Mouse (Mus musculus) liver, postnatal 0 days (tissue): ENCODE measurements at regions not wholly inside any gene's neighbourhood (a gene's known extent, or its start where the extent isn't known, plus 50 kb on each side); places are given as distances from the start of the nearest gene placed in this dataset.

Source experiments
- ATAC-seq: fragments of 200-750 bp; cut with Nextera tagmentation; 2 replicates; pipeline ENCODE4 v1.8.0; 2017; ENCODE audit warnings: mild to moderate bottlenecking, moderate library complexity
- DNase-seq: peaks from one replicate; pipeline ENCODE4 v3.0.0-alpha.2; 2016
- H3K27ac ChIP-seq: fragments of 300-500 bp; sonication (generic); 2 replicates; pipeline ENCODE4 v1.5.1; 2014; ENCODE audit warnings: antibody characterized with exemption, moderate library complexity, mild to moderate bottlenecking, low read depth
- H3K27me3 ChIP-seq: fragments of 300-500 bp; sonication (generic); 2 replicates; pipeline ENCODE4 v1.6.1; 2014; ENCODE audit warnings: low read length, control low read depth, mixed read lengths; ENCODE audit not compliant: insufficient read depth
- H3K36me3 ChIP-seq: fragments of 300-500 bp; sonication (generic); replicated peaks from 2 replicates; pipeline ENCODE4 v1.6.1; 2014; ENCODE audit warnings: mild to moderate bottlenecking, control low read depth, low read length, moderate library complexity, mixed read lengths; ENCODE audit not compliant: insufficient read depth
- H3K4me1 ChIP-seq: fragments of 300-500 bp; sonication (generic); 2 replicates; pipeline ENCODE4 v1.6.1; 2014; ENCODE audit warnings: antibody characterized with exemption, mild to moderate bottlenecking, control low read depth; ENCODE audit not compliant: insufficient read depth
- H3K4me2 ChIP-seq: fragments of 300-500 bp; sonication (generic); 2 replicates; pipeline ENCODE4 v1.6.1; 2014; ENCODE audit warnings: low read depth, mild to moderate bottlenecking, low read length, moderate library complexity, mixed read lengths
- H3K4me3 ChIP-seq: fragments of 300-500 bp; sonication (generic); 2 replicates; pipeline ENCODE4 v1.5.1; 2014; ENCODE audit warnings: low read depth, low read length
- H3K9ac ChIP-seq: fragments of 300-500 bp; sonication (generic); replicated peaks from 2 replicates; pipeline ENCODE4 v1.6.1; 2014; ENCODE audit warnings: mild to moderate bottlenecking, moderate library complexity
- H3K9me3 ChIP-seq: fragments of 300-500 bp; sonication (generic); 2 replicates; pipeline ENCODE4 v1.6.1; 2016; ENCODE audit warnings: mild to moderate bottlenecking, control low read depth, low read length, mixed read lengths
- CTCF ChIP-seq: sonication (generic); IDR thresholded peaks from 2 replicates; pipeline ENCODE4 v1.5.1; 2016; ENCODE audit warnings: antibody characterized with exemption, low read depth
- EP300 ChIP-seq: IDR thresholded peaks from 2 replicates; pipeline ENCODE4 v1.6.1; 2016; ENCODE audit warnings: antibody characterized with exemption, low read depth, mild to moderate bottlenecking
- WGBS: fragments of 180-500 bp; shearing (Covaris S2); extraction: QIAGEN DNeasy Blood & Tissue Kit; methylation state at CpG from one replicate; pipeline ENCODE4 v1.1.7; 2014; ENCODE audit not compliant: insufficient replicate concordance; 5-methylcytosine and 5-hydroxymethylcytosine counted together

GRCm38 (mm10) chr15:88037606-88038005 lies 493.5 kb downstream of the Fam19a5 start:
- no peak overlapping the region for H3K27ac ChIP-seq
- no peaks in the 10 kb centered on the region for H3K9me3 ChIP-seq
- H3K4me1 ChIP-seq: no peaks in the 10 kb centered on the region
- TF ChIP-seq EP300 (no peak), CTCF (no peak)
- no peak for DNase-seq
- H3K4me3 ChIP-seq: no peak overlapping the region
- ATAC-seq: no peak
- no peaks in the 10 kb centered on the region for H3K27me3 ChIP-seq
- 76% methylated on average over 4 of the region's 4 CpGs for WGBS
- H3K9ac ChIP-seq: no peak overlapping the region
- no peaks in the 10 kb centered on the region for H3K36me3 ChIP-seq
- no peak overlapping the region for H3K4me2 ChIP-seq

GRCm38 (mm10) chr15:88042821-88043220 lies 498.7 kb downstream of the Fam19a5 start:
- no peak for ATAC-seq
- H3K36me3 ChIP-seq: no peaks in the 10 kb centered on the region

GRCm38 (mm10) chr15:88058071-88058470 lies 514.0 kb downstream of the Fam19a5 start:
- Histone ChIP-seq H3K36me3 (no peaks in the 10 kb centered on the region), H3K4me2 (no peak overlapping the region), H3K9me3 (no peaks in the 10 kb centered on the region), H3K27me3 (no peaks in the 10 kb centered on the region), H3K27ac (no peak overlapping the region), H3K9ac (no peak overlapping the region), H3K4me1 (no peaks in the 10 kb centered on the region), H3K4me3 (no peak overlapping the region)
- TF ChIP-seq CTCF (no peak), EP300 (no peak)
- WGBS: 56% methylated on average over 4 of the region's 4 CpGs
- DNase-seq (no peak), ATAC-seq (no peak)

More at GRCm38 (mm10) chr15:88042821-88043220, 498.7 kb downstream of the Fam19a5 start:
- no peaks in the 10 kb centered on the region for H3K4me1 ChIP-seq
- peaks cover 2% of the 10 kb centered on the region; the same call in 1 of the 2 replicates for H3K9me3 ChIP-seq
- H3K27ac ChIP-seq: no peak overlapping the region
- H3K4me3 ChIP-seq: no peak overlapping the region
- DNase-seq: no peak
- 67% methylated on average over 2 of the region's 2 CpGs for WGBS
- no peaks in the 10 kb centered on the region for H3K27me3 ChIP-seq
- H3K4me2 ChIP-seq: no peak overlapping the region
- TF ChIP-seq CTCF (no peak), EP300 (no peak)
- no peak overlapping the region for H3K9ac ChIP-seq

GRCm38 (mm10) chr15:88060935-88061334 lies 516.8 kb downstream of the Fam19a5 start:
- H3K4me3 ChIP-seq: no peak overlapping the region
- no peaks in the 10 kb centered on the region for H3K27me3 ChIP-seq
- no peak for ATAC-seq
- no peaks in the 10 kb centered on the region for H3K36me3 ChIP-seq
- no peak for DNase-seq
- H3K4me2 ChIP-seq: no peak overlapping the region
- H3K27ac ChIP-seq: no peak overlapping the region
- no peaks in the 10 kb centered on the region for H3K4me1 ChIP-seq
- 71% methylated on average over 4 of the region's 4 CpGs for WGBS
- no peaks in the 10 kb centered on the region for H3K9me3 ChIP-seq
- H3K9ac ChIP-seq: no peak overlapping the region
- no peak for TF ChIP-seq EP300
- TF ChIP-seq CTCF: no peak

- no peaks in the 10 kb centered on the region for H3K4me1 ChIP-seq
- no peak overlapping the region for H3K27ac ChIP-seq
- no peak overlapping the region for H3K9ac ChIP-seq
- no peak for TF ChIP-seq EP300
- no peak for TF ChIP-seq CTCF
- no peak for DNase-seq
- H3K4me2 ChIP-seq: no peak overlapping the region
- WGBS: 58% methylated on average over 5 of the region's 5 CpGs
- no peaks in the 10 kb centered on the region for H3K9me3 ChIP-seq
- no peaks in the 10 kb centered on the region for H3K27me3 ChIP-seq
- no peak for ATAC-seq
- H3K4me3 ChIP-seq: no peak overlapping the region
- H3K36me3 ChIP-seq: no peaks in the 10 kb centered on the region
Measured at GRCm38 (mm10) chr15:88063041-88063440, 518.9 kb downstream of the Fam19a5 start.

GRCm38 (mm10) chr15:88068476-88068875 lies 524.4 kb downstream of the Fam19a5 start:
- Histone ChIP-seq H3K27me3 (no peaks in the 10 kb centered on the region), H3K4me3 (no peak overlapping the region), H3K4me2 (no peak overlapping the region), H3K9ac (no peak overlapping the region), H3K27ac (no peak overlapping the region), H3K36me3 (no peaks in the 10 kb centered on the region), H3K4me1 (no peaks in the 10 kb centered on the region), H3K9me3 (no peaks in the 10 kb centered on the region)
- DNase-seq (no peak), ATAC-seq (no peak)
- 72% methylated on average over 3 of the region's 3 CpGs for WGBS
- TF ChIP-seq CTCF (no peak), EP300 (no peak)

GRCm38 (mm10) chr15:88072676-88073075 lies 527.4 kb upstream of the Zdhhc25 start:
- Histone ChIP-seq H3K27me3 (no peaks in the 10 kb centered on the region), H3K36me3 (no peaks in the 10 kb centered on the region), H3K4me2 (no peak overlapping the region), H3K4me3 (no peak overlapping the region), H3K9ac (no peak overlapping the region), H3K4me1 (no peaks in the 10 kb centered on the region), H3K9me3 (no peaks in the 10 kb centered on the region), H3K27ac (no peak overlapping the region)
- 48% methylated on average over 1 of the region's 1 CpGs for WGBS
- ATAC-seq (no peak), DNase-seq (no peak)
- TF ChIP-seq EP300: no peak
- no peak for TF ChIP-seq CTCF
